Mouse (Mus musculus): ENCODE results near the gene Prss50.
"Not testable (repeated sequence)": the region's sequence is repeated elsewhere in the genome, so short reads cannot be mapped to it uniquely, and the experiment has no call there.

The Prss50 gene

GRCm38 (mm10) chr9:110857781-110858472 is at the start of gene Prss50:
Gene Prss50 (plus strand): TSS chr9:110857967.
- peak; percentile 61 for DNase-seq (ENCODE audit: low read depth, low spot score)

DNA sequence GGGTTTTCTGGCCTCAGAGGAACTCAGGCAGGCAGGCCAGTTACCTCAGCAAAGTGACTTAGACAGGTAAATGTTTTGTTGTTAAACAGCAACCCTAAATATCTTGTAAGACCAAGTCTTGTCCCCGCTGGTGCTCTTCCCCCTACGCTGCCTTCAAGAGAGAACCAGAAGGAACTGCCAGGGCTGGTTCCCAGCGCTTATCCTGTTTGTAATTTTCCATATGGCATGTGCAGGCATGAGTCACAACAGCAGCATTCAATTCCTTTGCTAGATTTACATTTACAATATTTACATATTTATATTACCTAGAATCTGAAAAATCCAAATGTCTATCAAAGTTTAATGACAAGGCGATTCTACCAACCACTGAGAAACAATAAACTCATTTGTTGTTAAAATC is 47.7 kb upstream of the Prss50 start:
- no peak for DNase-seq (ENCODE audit: low read depth, low spot score)

DNA sequence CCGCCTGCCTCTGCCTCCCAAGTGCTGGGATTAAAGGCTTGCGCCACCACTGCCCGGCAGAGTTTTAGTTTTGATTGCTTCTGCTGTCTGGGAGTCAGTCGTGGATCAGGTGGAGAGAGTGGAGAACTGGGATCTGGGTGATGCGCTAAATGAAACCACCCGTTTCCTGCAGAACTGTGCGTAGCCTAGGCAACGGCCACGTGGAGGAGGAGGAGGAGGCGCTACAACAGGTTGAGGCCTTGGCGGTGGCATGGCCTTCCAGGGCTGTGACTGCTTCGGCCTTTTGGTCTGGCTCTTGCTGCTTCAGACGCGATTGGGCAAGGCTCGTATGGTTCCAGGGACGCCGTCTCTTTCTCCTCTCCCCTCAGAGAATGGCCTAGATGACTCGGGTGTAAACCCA is 44.0 kb upstream of the Prss50 start, which contains the start of gene Prss44:
Prss44 (plus strand) TSS at position 206 of the 400 bp plus-strand sequence.
- DNase-seq (ENCODE audit: low read depth, low spot score): no peak

DNA sequence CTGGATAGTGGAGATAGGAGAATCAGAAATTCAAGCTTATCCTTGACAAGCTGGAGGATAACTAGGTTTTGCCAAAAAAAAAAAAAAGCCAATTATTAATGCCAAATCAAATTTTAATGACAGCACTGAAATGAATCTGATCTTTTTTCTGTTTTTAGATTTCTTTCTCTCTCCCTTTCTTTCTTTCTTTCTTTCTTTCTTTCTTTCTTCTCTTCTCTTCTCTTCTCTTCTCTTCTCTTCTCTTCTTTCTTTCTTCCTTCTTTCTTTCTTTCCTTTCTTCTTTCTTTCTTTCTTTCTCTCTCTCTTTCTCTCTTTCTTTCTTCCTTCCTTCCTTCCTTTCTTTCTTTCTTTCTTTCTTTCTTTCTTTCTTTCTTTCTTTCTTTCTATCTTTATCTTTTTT is 37.2 kb upstream of the Prss50 start:
- DNase-seq (ENCODE audit: low read depth, low spot score): not testable (repeated sequence)

- DNase-seq (ENCODE audit: low read depth, low spot score): no peak
These were observed 36.3 kb upstream of the Prss50 start for GRCm38 (mm10) chr9:110821436-110821835.

- DNase-seq (ENCODE audit: low read depth, low spot score): no peak
These were observed 32.3 kb upstream of the Prss50 start for GRCm38 (mm10) chr9:110825426-110825825.

DNA sequence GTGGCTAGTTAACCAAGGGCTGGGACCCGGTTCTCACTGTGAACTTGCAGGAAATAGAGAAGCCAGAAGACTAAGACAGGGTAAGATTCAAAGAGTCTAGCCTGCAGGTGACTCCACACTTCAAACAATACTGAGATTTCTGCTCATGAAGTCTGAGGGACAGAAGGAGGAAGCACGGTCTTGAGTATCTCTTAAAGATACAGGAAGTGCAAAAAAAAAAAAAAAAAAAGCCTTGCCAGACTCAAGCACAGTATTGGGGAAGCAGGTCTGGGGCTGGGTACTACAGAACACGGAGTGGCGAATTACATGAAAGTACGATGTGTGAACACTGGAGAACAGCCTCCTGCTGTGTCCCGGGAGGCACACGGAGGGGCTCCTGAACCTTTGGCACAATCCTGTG is 31.9 kb upstream of the Prss50 start:
- no peak for DNase-seq (ENCODE audit: low read depth, low spot score)

- no peak for DNase-seq (ENCODE audit: low read depth, low spot score)
These were observed 31.4 kb upstream of the Prss50 start, which contains the start of gene Prss43 for GRCm38 (mm10) chr9:110826390-110826789. Gene Prss43 (plus strand): TSS chr9:110826690.

DNA sequence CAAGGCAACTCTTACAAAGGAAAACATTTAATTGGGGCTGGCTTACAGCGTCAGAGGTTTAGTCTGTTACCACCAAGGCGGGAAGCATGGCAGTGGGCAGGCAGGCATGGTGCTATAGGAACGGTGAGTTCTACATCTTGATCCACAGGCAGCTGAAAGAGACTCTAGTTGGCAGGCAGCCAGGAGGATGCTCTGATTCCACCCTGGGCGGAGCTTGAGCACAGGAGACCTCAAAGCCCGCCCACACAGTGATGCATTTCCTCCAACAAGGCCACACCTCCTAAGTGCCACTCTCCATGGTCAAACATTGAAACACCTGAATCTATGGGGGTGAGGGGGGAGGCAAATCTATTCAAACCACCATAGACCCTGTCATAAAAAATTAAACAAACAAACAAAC is 24.7 kb upstream of the Prss50 start:
- DNase-seq (ENCODE audit: low read depth, low spot score): peak; percentile 62

DNA sequence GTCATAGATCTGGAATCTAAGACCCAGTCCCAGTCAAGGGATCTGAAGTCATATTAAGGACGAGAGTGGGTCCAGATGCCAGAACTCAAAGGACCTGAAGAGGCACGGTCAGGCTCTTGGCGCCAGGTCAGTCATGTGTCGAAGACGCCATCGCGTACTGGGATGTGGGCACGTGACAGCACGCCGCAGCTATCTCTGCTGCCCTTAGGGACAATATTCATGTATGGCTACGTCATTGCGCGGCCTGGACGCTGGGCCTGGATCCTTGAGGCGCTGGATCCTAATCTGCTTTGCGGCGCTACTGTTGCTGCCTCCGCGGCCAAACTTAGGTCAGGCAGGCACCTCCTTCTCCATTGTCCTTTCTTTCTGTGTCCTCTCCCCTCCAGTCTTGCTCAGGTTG is 23.4 kb upstream of the Prss50 start, which contains the start of gene Prss45:
Prss45 (plus strand) TSS at position 178 of the 400 bp plus-strand sequence.
- DNase-seq (ENCODE audit: low read depth, low spot score): no peak

- no peak for DNase-seq (ENCODE audit: low read depth, low spot score)
These were observed 22.8 kb upstream of the Prss50 start for GRCm38 (mm10) chr9:110834961-110835360.

GRCm38 (mm10) chr9:110836112-110836511 is 21.7 kb upstream of the Prss50 start:
- DNase-seq (ENCODE audit: low read depth, low spot score): no peak

DNA sequence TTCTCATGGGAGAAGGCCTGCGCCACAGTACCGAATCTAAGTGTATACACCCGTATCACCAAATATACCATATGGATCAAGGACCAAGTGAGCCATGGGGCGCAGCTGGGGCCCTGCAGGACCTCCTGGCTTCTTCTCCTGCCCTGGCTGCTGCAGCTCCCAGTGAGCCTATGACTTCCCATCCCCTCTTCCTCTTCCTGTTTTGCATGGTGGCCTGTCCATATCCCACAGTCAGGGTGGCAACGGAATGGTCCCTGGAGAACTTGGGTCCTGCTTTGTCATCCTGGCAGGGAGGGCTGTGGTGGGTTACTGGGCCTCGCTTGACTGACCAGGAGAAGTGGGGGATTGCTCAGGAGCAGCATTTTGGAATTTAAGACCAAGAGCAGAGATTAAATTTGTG is 16.9 kb upstream of the Prss50 start:
- DNase-seq (ENCODE audit: low read depth, low spot score): no peak

DNA sequence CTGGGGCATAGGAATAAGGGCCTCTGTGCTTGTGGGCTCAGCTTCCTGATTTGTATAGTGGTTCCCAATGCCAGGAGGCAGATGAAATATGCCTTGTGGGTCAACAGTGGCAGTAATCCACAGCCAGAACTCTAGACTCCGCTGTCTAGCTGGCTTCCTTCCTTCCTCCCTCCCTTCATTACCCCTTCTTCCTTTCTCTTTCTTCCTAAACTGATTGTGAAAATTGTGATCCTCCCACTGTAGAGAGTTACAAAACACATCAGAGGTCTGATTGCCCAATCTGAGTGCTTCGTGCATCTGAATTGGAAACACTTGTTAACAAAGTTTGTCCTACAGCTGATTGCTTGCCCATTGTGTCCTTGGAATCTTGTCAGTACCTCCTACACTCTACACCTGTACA is 16.3 kb upstream of the Prss50 start:
- no peak for DNase-seq (ENCODE audit: low read depth, low spot score)

DNA sequence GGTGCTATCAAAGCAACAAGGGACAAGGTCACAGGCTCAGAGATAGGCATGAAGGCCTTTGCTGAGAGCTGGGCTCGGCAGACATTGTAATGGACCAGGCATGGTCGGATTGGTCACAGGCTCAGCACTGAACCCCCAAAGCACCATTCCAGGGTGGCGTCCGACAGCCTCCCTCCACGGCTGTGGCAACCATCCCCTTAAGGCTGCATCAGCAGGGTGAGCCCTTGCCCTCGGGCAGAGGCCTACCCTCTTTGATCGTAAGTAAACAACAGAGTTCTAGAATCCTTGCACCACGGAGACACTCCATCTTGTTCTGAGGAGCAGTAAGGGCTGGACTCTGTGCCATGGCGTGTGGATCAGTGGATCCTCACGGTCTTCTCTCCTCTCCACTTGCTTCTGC is 13.6 kb upstream of the Prss50 start, which contains the start of gene Prss46:
Prss46 (plus strand) TSS at position 301 of the 400 bp plus-strand sequence.
- no peak for DNase-seq (ENCODE audit: low read depth, low spot score)

- no peak for DNase-seq (ENCODE audit: low read depth, low spot score)
These were observed 8.6 kb upstream of the Prss50 start for GRCm38 (mm10) chr9:110849162-110849561.

GRCm38 (mm10) chr9:110855903-110856302 is 1.9 kb upstream of the Prss50 start:
- DNase-seq (ENCODE audit: low read depth, low spot score): no peak

- DNase-seq (ENCODE audit: low read depth, low spot score): no peak
These were observed 847 bp upstream of the Prss50 start for GRCm38 (mm10) chr9:110856920-110857319.

GRCm38 (mm10) chr9:110858523-110858922 is 756 bp downstream of the Prss50 start:
- DNase-seq (ENCODE audit: low read depth, low spot score): no peak

GRCm38 (mm10) chr9:110858967-110859596 is 1.3 kb downstream of the Prss50 start:
- no peak for DNase-seq (ENCODE audit: low read depth, low spot score)

- no peak for DNase-seq (ENCODE audit: low read depth, low spot score)
These were observed 13.3 kb downstream of the Prss50 start for GRCm38 (mm10) chr9:110871030-110871429.

GRCm38 (mm10) chr9:110873681-110874659 is 16.2 kb downstream of the Prss50 start:
- DNase-seq (ENCODE audit: low read depth, low spot score): no peak
